Mouse (Mus musculus): Measurements from ENCODE around the gene Fyn.

DNA sequence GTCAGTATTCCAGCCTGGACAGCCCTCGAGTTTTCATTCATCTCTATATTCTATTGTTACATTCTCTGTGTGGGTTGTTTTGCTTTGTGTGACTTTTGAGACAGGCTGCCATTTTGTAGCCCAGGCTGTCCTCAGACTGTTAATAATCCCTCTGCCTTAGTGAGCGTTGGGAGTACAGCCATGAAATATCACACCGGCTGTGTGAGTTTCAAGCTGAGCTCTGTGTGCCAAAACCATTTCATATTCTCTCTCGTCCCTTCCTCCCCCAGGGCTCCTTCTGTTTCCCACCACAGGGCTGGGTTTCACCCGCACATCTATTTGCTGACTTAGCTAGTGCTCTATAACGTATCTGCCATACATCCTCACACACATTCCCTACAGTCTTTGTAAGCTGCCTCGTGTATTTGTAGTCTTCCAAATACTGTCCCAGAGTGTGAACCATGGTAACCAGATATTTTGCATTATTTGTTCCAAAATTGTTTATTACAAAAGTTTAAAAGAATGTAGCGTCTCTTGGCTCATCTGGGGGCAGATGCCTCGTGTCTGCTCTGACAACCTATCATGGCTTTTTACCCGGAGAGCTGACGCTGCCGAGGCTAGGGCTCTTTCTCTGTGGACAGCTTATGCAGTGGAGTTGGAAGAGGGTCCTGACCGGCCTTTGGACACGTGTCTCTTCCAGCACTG lies 144.1 kb downstream of the Fyn start:
- TF ChIP-seq CTCF (IDR thresholded peaks at IDR 0.05; ENCODE audit: low read depth, low read length) = no peak
- TF ChIP-seq POLR2A (IDR thresholded peaks at IDR 0.05; ENCODE audit: borderline replicate concordance, low read depth, low read length) = no peak

All from bone marrow macrophage, adult 2 months (primary cell).